Mouse (Mus musculus) thymus, adult 2 months (tissue): ENCODE results near the gene Plekha8.

Experiments
- CTCF ChIP-seq: fragments of 200-500 bp; IDR thresholded peaks from 2 replicates; pipeline ENCODE4 v1.5.1; 2012; ENCODE audit warnings: mild to moderate bottlenecking, control low read depth, low read length, moderate library complexity, borderline replicate concordance; ENCODE audit not compliant: control insufficient read depth, poor library complexity, insufficient read depth; ENCODE audit errors: extremely low read depth
- POLR2A ChIP-seq: fragments of 200-500 bp; IDR thresholded peaks from 2 replicates; pipeline ENCODE4 v1.6.1; 2012; ENCODE audit warnings: mild to moderate bottlenecking, low read length, control low read depth, moderate library complexity; ENCODE audit not compliant: control insufficient read depth, poor library complexity, insufficient read depth; ENCODE audit errors: extremely low read depth

- no peak for TF ChIP-seq CTCF
- TF ChIP-seq POLR2A = no peak
Observed at GRCm38 (mm10) chr6:54558466-54558865, 36.4 kb upstream of the Plekha8 start.
